In the genomic region with DNA sequence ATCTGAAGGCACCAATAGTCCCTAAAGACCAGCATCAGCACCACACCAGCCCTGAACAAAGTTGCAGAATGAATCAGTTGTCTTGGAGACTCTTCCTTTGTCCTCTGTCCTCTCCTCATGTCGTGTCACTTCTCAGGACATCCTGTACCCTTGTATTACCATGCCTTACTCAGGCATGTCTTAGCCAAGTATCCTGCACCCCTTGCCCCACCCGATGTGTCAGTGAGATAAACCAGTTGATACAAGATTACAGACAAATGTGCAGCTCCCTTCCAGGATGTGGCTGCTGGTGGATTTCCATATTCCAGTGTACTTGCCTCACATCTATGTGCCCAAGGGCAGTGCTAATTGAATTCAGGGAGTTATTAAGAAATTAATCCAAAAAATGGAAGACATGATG, we compare ENCODE assay signal across 26 mouse cellular contexts.
"Had no signal": no experiment of that assay in that cellular context is flagged by ENCODE, and none has a peak within 500 bp of the region (broad histone marks: within the 10 kb centered on the region; RNA-seq: fewer than 3 reads in every experiment).

No protein-coding gene starts in this region.

- H3K4me1 ChIP-seq: heart, embryonic 13.5 days; heart, embryonic 15.5 days; hindbrain, embryonic 10.5 days; hindbrain, embryonic 12.5 days; kidney, embryonic 15.5 days; limb, embryonic 15.5 days had no signal

- H3K4me2 ChIP-seq: heart, embryonic 11.5 days; heart, embryonic 13.5 days; heart, embryonic 15.5 days; hindbrain, embryonic 12.5 days; hindbrain, embryonic 14.5 days; kidney, embryonic 15.5 days; limb, embryonic 13.5 days; limb, embryonic 15.5 days had no signal

- H3K9ac ChIP-seq: heart, embryonic 13.5 days; heart, embryonic 15.5 days; hindbrain, embryonic 12.5 days; hindbrain, embryonic 14.5 days; kidney, embryonic 15.5 days; limb, embryonic 13.5 days; limb, embryonic 15.5 days had no signal

- ATAC-seq: forebrain, embryonic 16.5 days; hindbrain, postnatal 0 days; intestine, embryonic 16.5 days had no signal

- H3K27ac ChIP-seq: heart, adult 2 months; heart, embryonic 13.5 days; heart, embryonic 15.5 days; hindbrain, embryonic 10.5 days; hindbrain, embryonic 12.5 days; hindbrain, embryonic 14.5 days; hindbrain, postnatal 0 days; kidney, embryonic 15.5 days; kidney, postnatal 0 days; limb, embryonic 13.5 days; limb, embryonic 15.5 days had no signal

- H3K4me3 ChIP-seq: heart, adult 2 months; heart, embryonic 13.5 days; heart, embryonic 15.5 days; hindbrain, embryonic 10.5 days; hindbrain, embryonic 12.5 days; kidney, embryonic 15.5 days; limb, embryonic 13.5 days; limb, embryonic 15.5 days had no signal

- H3K27me3 ChIP-seq: heart, embryonic 13.5 days; heart, embryonic 15.5 days; limb, embryonic 13.5 days; limb, embryonic 15.5 days had no signal

- H3K36me3 ChIP-seq: heart, embryonic 13.5 days; heart, embryonic 15.5 days; hindbrain, embryonic 10.5 days; hindbrain, embryonic 12.5 days; kidney, embryonic 15.5 days; limb, embryonic 13.5 days; limb, embryonic 15.5 days had no signal

- DNase-seq: gastrocnemius, postnatal 14 days; gastrocnemius, postnatal 36 days; heart, adult 2 months; heart, postnatal 14 days; heart, postnatal 4 days; kidney, adult 11 months; kidney, adult 2 months; kidney, adult 9 months; kidney, postnatal 14 days; kidney, postnatal 36 days; layer of hippocampus, adult 9-11 months; layer of hippocampus, postnatal 36 days; left cerebral cortex, postnatal 4 days had no signal

- H3K9me3 ChIP-seq: heart, embryonic 13.5 days; heart, embryonic 15.5 days; hindbrain, embryonic 10.5 days; hindbrain, embryonic 12.5 days; kidney, embryonic 15.5 days; limb, embryonic 13.5 days; limb, embryonic 15.5 days had no signal
